Mouse (Mus musculus) right cerebral cortex, adult 18-20 months (tissue): ENCODE measurements around the gene Gcgr.
"Not testable (repeated sequence)": the region's sequence is repeated elsewhere in the genome, so short reads cannot be mapped to it uniquely, and the experiment has no call there.

ENCODE experiments used
- DNase-seq: peaks from one replicate; pipeline ENCODE4 v3.0.0; 2022; ENCODE audit warnings: mixed read lengths

Gcgr gene

DNA sequence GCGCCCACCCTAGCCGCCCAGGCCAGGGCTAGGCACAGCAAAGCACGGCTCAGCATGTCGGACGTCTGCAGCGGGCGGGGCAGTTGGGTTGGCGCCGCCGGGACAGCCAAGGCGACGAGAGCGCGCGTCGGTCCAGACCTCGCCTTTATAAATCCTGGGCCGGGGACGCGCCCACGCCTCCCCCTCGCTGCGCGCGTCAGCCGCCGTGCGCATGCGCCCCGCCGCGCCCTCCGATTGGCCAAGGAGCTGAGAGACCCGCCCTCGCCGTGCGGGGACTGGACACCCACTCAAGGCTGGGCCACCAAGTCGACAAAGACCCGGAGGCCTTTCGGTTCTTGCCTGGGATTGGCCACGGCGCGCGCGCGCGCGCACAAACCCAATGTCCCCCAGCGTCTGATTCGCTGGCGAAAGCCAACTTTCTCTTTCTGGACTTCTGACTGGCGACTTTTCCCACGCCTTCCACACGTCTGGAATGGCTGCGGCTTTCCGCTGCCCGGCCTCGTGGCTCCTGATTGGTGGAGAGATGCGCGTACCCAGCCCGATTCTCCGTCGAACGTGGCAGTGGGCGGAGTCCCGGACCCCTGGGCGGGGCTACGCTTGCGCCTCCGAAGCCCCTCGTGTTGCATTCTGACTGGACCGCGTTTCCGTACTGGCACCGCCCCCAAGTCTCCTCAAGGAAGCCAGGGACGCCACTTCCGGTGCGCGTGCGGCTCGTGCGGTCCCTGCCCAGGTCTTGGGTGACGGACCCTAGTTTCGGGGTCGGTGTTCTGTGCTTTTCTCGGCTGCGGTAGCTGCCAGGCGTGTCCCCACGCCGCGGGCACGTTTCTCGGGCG lies 42.5 kb downstream of the Gcgr start, which contains the start of gene P4hb:
P4hb (minus strand) TSS at position 502 of the 833 bp plus-strand sequence.
- DNase-seq: peak; percentile 100

GRCm38 (mm10) chr11:120573585-120574277 lies 43.2 kb downstream of the Gcgr start:
- DNase-seq: no peak

GRCm38 (mm10) chr11:120574278-120574600 lies 43.7 kb downstream of the Gcgr start:
- DNase-seq: no peak

- DNase-seq: no peak
Measured at GRCm38 (mm10) chr11:120575046-120575445, 44.5 kb downstream of the Gcgr start.

GRCm38 (mm10) chr11:120575940-120576339 lies 45.4 kb downstream of the Gcgr start:
- DNase-seq: no peak

- no peak for DNase-seq
Measured at GRCm38 (mm10) chr11:120576365-120576981, 46.0 kb downstream of the Gcgr start.

- no peak for DNase-seq
Measured at GRCm38 (mm10) chr11:120577211-120578023, 46.9 kb downstream of the Gcgr start.

- no peak for DNase-seq
Measured at GRCm38 (mm10) chr11:120578024-120578693, 47.7 kb downstream of the Gcgr start.

- no peak for DNase-seq
Measured at GRCm38 (mm10) chr11:120578694-120579243, 48.3 kb downstream of the Gcgr start.

DNA sequence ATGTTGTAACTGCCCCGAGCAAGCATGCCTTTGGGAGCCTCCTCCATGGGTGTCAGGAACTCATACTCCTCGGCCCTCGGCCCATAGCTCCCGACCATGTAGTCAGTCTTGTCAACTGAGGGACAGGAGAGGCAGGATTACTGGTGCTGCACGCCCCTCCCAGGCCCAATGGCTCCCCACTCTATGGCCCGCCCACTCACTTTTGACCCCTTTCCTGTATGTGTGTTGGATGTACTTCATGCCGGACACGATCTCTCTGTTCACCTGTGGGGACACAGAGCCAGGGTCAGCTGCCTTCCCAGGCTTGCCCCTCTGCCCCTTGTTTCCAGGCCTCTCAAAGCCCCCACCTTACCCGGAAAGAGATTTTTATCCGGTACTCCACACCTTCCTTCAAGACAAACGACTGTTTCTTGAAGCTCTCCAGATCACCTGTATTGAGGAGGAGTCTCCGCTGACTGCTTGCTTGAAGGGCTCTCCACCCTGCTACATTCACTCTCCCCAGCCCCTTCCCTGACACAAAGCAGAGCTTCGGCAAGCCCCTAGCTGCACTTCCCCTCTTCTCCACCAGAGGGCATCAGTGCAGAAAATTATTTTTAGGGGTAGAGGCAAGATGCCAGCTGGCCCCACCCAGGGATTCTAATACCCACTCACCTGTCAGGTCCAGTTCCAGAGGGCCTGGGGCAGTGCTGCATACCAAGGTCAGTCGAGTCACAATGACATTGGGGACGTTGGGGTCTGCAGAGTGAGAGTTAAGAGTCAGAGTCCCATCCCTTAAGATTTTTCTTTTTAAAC lies 49.0 kb downstream of the Gcgr start:
- peak; percentile 67 for DNase-seq

GRCm38 (mm10) chr11:120580190-120580589 lies 49.7 kb downstream of the Gcgr start:
- DNase-seq: no peak

- no peak for DNase-seq
Measured at GRCm38 (mm10) chr11:120580871-120581331, 50.4 kb downstream of the Gcgr start.

GRCm38 (mm10) chr11:120581490-120582267 lies 51.2 kb downstream of the Gcgr start, which contains the start of gene Arhgdia:
TSS of gene Arhgdia (minus strand) at chr11:120581624.
- peak; percentile 92 for DNase-seq

DNA sequence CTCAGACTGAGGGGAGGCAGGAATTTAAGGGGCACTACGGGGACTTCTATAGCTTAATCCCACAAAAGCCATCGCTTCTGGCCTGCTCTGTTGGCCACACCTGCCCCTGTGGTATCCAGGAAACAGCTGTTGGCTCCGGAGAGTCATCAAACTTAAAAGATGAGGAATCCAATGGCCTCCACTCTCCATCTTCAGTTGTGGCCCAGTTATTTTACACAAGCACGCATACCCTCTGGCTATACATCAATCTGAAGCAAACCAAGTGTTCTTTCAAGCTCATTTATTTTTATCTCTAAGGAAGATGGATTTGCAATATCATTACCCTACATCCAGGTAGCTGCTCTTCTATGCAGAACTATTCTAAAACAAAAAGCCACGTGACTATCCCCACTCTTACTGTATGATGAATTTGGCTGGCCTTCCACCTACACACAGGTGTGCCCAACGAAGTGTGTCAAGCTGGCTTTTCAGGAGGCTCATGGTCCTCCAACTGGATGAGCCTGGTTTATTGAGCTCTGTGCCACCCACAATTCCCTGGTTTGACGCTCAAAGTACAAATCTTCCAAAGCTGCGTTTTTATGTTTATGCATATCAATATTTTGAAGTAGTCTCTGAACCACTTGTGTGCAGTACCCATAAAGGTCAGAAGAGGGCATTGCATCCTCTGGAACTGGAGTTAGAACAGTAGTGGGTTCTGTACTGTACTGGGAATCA lies 51.9 kb downstream of the Gcgr start:
- DNase-seq: no peak

- DNase-seq: not testable (repeated sequence)
Measured at GRCm38 (mm10) chr11:120582982-120583293, 52.4 kb downstream of the Gcgr start.

DNA sequence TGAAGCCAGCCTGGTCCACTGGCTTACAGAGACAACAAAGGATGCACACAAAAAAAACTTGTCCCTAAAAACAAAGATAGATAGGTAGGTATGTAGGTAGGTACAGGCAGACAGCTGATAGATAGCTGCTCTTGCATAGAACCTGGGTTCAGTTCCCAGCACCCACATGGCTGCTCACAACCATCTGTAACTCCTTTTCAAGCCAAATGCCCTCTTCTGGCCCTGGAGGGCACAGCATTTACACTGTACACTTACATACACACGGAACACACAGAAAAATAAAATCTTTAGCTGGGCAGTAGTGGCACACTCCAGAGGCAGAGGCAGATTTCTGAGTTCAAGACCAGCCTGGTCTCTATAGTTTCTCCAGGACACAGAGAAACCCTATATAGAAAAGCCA lies 53.4 kb downstream of the Gcgr start:
- no peak for DNase-seq

DNA sequence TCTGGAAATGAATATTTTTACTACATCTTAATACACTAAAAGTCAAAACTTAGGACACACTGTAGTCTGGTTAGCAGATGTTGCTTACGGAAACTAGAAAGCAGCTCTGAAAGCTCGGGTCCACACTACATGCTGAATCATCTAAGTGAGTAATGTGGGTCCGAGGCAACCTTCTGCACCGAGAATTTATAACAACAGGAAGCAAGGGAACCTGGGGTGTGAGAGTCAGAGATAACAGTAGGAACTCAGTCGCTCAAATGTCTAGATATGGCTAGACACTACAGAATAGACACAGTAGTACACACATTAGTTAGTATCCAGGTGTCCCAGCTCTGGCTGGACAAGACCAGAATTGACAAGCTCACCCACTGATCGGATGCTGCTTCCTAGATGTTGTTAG lies 58.0 kb downstream of the Gcgr start:
- no peak for DNase-seq
